Mouse (Mus musculus) ES-Bruce4 (cell line): ENCODE results near the gene Wdr73. TPM values are rescaled to one million over a fixed set of nuclear protein-coding genes. Genes with fewer than 3 reads are reported as not detected.
A peak's percentile ranks its signal among the peaks of the same experiment; 100 is the strongest.

ENCODE experiments used
- H3K27ac ChIP-seq: 2 replicates; pipeline ENCODE4 v1.5.1; 2012; ENCODE audit warnings: low read length, inconsistent platforms; ENCODE audit not compliant: insufficient read depth
- H3K27me3 ChIP-seq: 2 replicates; pipeline ENCODE4 v1.6.1; 2012; ENCODE audit warnings: mild to moderate bottlenecking, low read length, inconsistent platforms; ENCODE audit not compliant: control insufficient read depth, poor library complexity, insufficient read depth, severe bottlenecking
- H3K36me3 ChIP-seq: 2 replicates; pipeline ENCODE4 v1.6.1; 2012; ENCODE audit warnings: inconsistent platforms, mild to moderate bottlenecking, low read length, moderate library complexity; ENCODE audit not compliant: control insufficient read depth, poor library complexity, insufficient read depth, severe bottlenecking
- H3K4me1 ChIP-seq: one replicate; pipeline ENCODE4 v1.8.1; 2011; ENCODE audit warnings: low read length; ENCODE audit not compliant: control insufficient read depth, insufficient read depth
- H3K4me3 ChIP-seq: 2 replicates; pipeline ENCODE4 v1.5.1; 2011; ENCODE audit warnings: low read depth, mild to moderate bottlenecking, low read length
- H3K9ac ChIP-seq: 2 replicates; pipeline ENCODE4 v1.6.1; 2012; ENCODE audit warnings: low read depth, mild to moderate bottlenecking, inconsistent platforms; ENCODE audit not compliant: poor library complexity, severe bottlenecking
- H3K9me3 ChIP-seq: replicated peaks from 2 replicates; pipeline ENCODE4 v1.6.1; 2012; ENCODE audit warnings: mild to moderate bottlenecking, low read length, inconsistent platforms; ENCODE audit not compliant: control insufficient read depth, poor library complexity, insufficient read depth, severe bottlenecking
- CTCF ChIP-seq: IDR thresholded peaks from one replicate; pipeline ENCODE4 v1.8.1; 2011; ENCODE audit warnings: low read depth, low read length
- EP300 ChIP-seq: IDR thresholded peaks from 2 replicates; pipeline ENCODE4 v1.6.1; 2011; ENCODE audit warnings: low read depth, low read length; ENCODE audit not compliant: insufficient read depth
- POLR2A ChIP-seq: IDR thresholded peaks from one replicate; pipeline ENCODE4 v1.8.1; 2011; ENCODE audit warnings: low read length; ENCODE audit not compliant: insufficient read depth
- polyA plus RNA-seq: library from polyadenylated mRNA; stranded (reverse); fragments of >200 nt; gene quantifications from 2 replicates; pipeline ENCODE4 v1.2.4, GENCODE M21; 2011; ENCODE audit warnings: low read depth; ENCODE audit not compliant: missing spikeins, insufficient read depth, insufficient read length

Wdr73 gene
- polyA plus RNA-seq, 1 experiment = 35.9 TPM

GRCm38 (mm10) chr7:80855316-80855715 lies 45.8 kb downstream of the Wdr73 start:
- H3K36me3 ChIP-seq = no peaks in the 10 kb centered on the region
- TF ChIP-seq EP300 (no peak), POLR2A (no peak), CTCF (no peak)
- no peaks in the 10 kb centered on the region for H3K27me3 ChIP-seq

GRCm38 (mm10) chr7:80853218-80853617 lies 47.9 kb downstream of the Wdr73 start:
- Histone ChIP-seq H3K36me3 (no peaks in the 10 kb centered on the region), H3K27ac (no peak overlapping the region), H3K9ac (no peak overlapping the region), H3K27me3 (no peaks in the 10 kb centered on the region), H3K4me1 (no peaks in the 10 kb centered on the region), H3K9me3 (no peaks in the 10 kb centered on the region), H3K4me3 (no peak overlapping the region)
- no peak for TF ChIP-seq EP300
- no peak for TF ChIP-seq CTCF
- TF ChIP-seq POLR2A = no peak

More at GRCm38 (mm10) chr7:80855316-80855715, 45.8 kb downstream of the Wdr73 start:
- H3K27ac ChIP-seq = no peak overlapping the region
- H3K4me1 ChIP-seq = no peaks in the 10 kb centered on the region
- H3K9me3 ChIP-seq = no peaks in the 10 kb centered on the region
- no peak overlapping the region for H3K9ac ChIP-seq
- H3K4me3 ChIP-seq = no peak overlapping the region

GRCm38 (mm10) chr7:80850520-80850919 lies 50.5 kb downstream of the Wdr73 start:
- Histone ChIP-seq H3K9ac (no peak overlapping the region), H3K9me3 (no peaks in the 10 kb centered on the region), H3K4me1 (no peaks in the 10 kb centered on the region), H3K36me3 (no peaks in the 10 kb centered on the region), H3K4me3 (no peak overlapping the region), H3K27me3 (no peaks in the 10 kb centered on the region), H3K27ac (no peak overlapping the region)
- TF ChIP-seq CTCF (no peak), EP300 (no peak)

- Histone ChIP-seq H3K4me3 (no peak overlapping the region), H3K36me3 (no peaks in the 10 kb centered on the region), H3K27me3 (no peaks in the 10 kb centered on the region)
These were observed 51.4 kb downstream of the Wdr73 start for GRCm38 (mm10) chr7:80849710-80850109.

GRCm38 (mm10) chr7:80849267-80849666 lies 51.8 kb downstream of the Wdr73 start:
- H3K9ac ChIP-seq = no peak overlapping the region

More at GRCm38 (mm10) chr7:80849710-80850109, 51.4 kb downstream of the Wdr73 start:
- Histone ChIP-seq H3K4me1 (peaks cover under 1% of the 10 kb centered on the region), H3K9me3 (no peaks in the 10 kb centered on the region), H3K9ac (no peak overlapping the region), H3K27ac (no peak overlapping the region)
- TF ChIP-seq POLR2A (no peak), CTCF (peak; percentile 80)

GRCm38 (mm10) chr7:80846709-80847108 lies 54.4 kb downstream of the Wdr73 start:
- H3K9ac ChIP-seq = peak overlapping the region; percentile 7
- peaks cover 4% of the 10 kb centered on the region for H3K4me1 ChIP-seq
- H3K4me3 ChIP-seq = peak overlapping the region; percentile 73
- TF ChIP-seq CTCF (no peak), POLR2A (no peak)
- H3K27me3 ChIP-seq = no peaks in the 10 kb centered on the region
- no peaks in the 10 kb centered on the region for H3K9me3 ChIP-seq
- H3K27ac ChIP-seq = peak overlapping the region; percentile 49
- H3K36me3 ChIP-seq = no peaks in the 10 kb centered on the region

More at GRCm38 (mm10) chr7:80849267-80849666, 51.8 kb downstream of the Wdr73 start:
- TF ChIP-seq POLR2A (no peak), CTCF (no peak), EP300 (no peak)
- H3K36me3 ChIP-seq = no peaks in the 10 kb centered on the region
- no peak overlapping the region for H3K27ac ChIP-seq
- H3K4me1 ChIP-seq = peaks cover 1% of the 10 kb centered on the region
- H3K27me3 ChIP-seq = no peaks in the 10 kb centered on the region
- no peak overlapping the region for H3K4me3 ChIP-seq
- no peaks in the 10 kb centered on the region for H3K9me3 ChIP-seq
